22 mouse cellular contexts compared by ENCODE assay signal in the genomic region with DNA sequence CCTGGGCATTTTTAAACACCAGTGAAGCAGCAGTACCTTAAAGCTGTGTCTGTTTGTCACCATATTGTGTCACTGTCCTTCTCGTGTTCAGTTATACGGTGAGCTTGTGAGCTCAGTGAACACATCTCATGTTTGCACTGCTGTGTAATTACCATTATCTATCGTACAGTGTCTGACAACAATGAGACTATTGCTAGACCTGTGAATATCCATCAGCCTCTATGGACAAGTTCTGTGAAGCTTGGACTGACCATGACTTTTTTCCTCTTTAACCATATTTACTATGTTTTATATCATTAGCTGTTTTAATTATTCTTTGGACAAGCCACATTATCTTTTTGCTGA. TPM values are rescaled to one million over a fixed set of nuclear protein-coding genes. Genes with fewer than 3 reads are reported as not detected.
DNase-seq lines count a peak whose midpoint lies in the region; ATAC-seq and TF ChIP-seq lines count a peak whose summit lies in the region.
"Had no signal": no experiment of that assay in that cellular context is flagged by ENCODE, and none has a peak within 500 bp of the region (broad histone marks: within the 10 kb centered on the region; RNA-seq: fewer than 3 reads in every experiment).

No protein-coding gene starts in this region.

- no peaks in the 10 kb centered on the region for H3K9me3 ChIP-seq in hindbrain, embryonic 12.5 days (replicated peaks)
- no peaks in the 10 kb centered on the region for H3K9me3 ChIP-seq in hindbrain, embryonic 10.5 days
- H3K9me3 ChIP-seq in hindbrain, embryonic 14.5 days (ENCODE audit: control insufficient read depth, low read length): no peaks in the 10 kb centered on the region
- H3K9me3 ChIP-seq in midbrain, postnatal 0 days (ENCODE audit: low read length): no peaks in the 10 kb centered on the region
- H3K9me3 ChIP-seq: embryonic facial prominence, embryonic 15.5 days; G1E; heart, embryonic 10.5 days; limb, embryonic 13.5 days; liver, embryonic 13.5 days had no signal

- no peak overlapping the region for H3K4me3 ChIP-seq in hindbrain, embryonic 12.5 days
- H3K4me3 ChIP-seq in hindbrain, embryonic 10.5 days: no peak overlapping the region
- H3K4me3 ChIP-seq in cortical plate, adult 2 months (ENCODE audit: insufficient read depth, low read length): no peak overlapping the region
- peak overlapping the region; percentile 11; the same call in 1 of the 2 replicates for H3K4me3 ChIP-seq in hindbrain, embryonic 14.5 days (replicated peaks; ENCODE audit: low read length)
- 0 out of 2 replicates have a peak overlapping the region, but pooled peaks have one; percentile 3 for H3K4me3 ChIP-seq in midbrain, postnatal 0 days (ENCODE audit: low read depth, low read length)
- H3K4me3 ChIP-seq: embryonic facial prominence, embryonic 15.5 days; heart, embryonic 10.5 days; limb, embryonic 13.5 days; liver, embryonic 13.5 days had no signal

- H3K9ac ChIP-seq in hindbrain, embryonic 12.5 days: no peak overlapping the region
- peak overlapping the region; percentile 13 for H3K9ac ChIP-seq in hindbrain, embryonic 14.5 days
- peak overlapping the region; percentile 5; the same call in 1 of the 2 replicates for H3K9ac ChIP-seq in midbrain, postnatal 0 days (replicated peaks; ENCODE audit: low read length, poor library complexity, severe bottlenecking)
- H3K9ac ChIP-seq: embryonic facial prominence, embryonic 15.5 days; limb, embryonic 13.5 days; liver, embryonic 13.5 days; lung, embryonic 14.5 days had no signal

- H3K4me2 ChIP-seq in hindbrain, embryonic 12.5 days (replicated peaks): no peak overlapping the region
- H3K4me2 ChIP-seq in hindbrain, embryonic 14.5 days (replicated peaks): peak overlapping the region; percentile 36
- H3K4me2 ChIP-seq in midbrain, postnatal 0 days (ENCODE audit: low read depth, low read length, poor library complexity, severe bottlenecking): peak overlapping the region; percentile 37
- H3K4me2 ChIP-seq: embryonic facial prominence, embryonic 15.5 days; limb, embryonic 13.5 days; liver, embryonic 13.5 days; lung, embryonic 14.5 days had no signal

- no peaks in the 10 kb centered on the region for H3K36me3 ChIP-seq in hindbrain, embryonic 12.5 days
- no peaks in the 10 kb centered on the region for H3K36me3 ChIP-seq in hindbrain, embryonic 10.5 days
- no peaks in the 10 kb centered on the region for H3K36me3 ChIP-seq in hindbrain, embryonic 14.5 days (replicated peaks; ENCODE audit: control insufficient read depth, insufficient read depth)
- H3K36me3 ChIP-seq in midbrain, postnatal 0 days (ENCODE audit: insufficient read depth, low read length): no peaks in the 10 kb centered on the region
- H3K36me3 ChIP-seq: embryonic facial prominence, embryonic 15.5 days; G1E; heart, embryonic 10.5 days; limb, embryonic 13.5 days; liver, embryonic 13.5 days had no signal

- no peak for TF ChIP-seq CTCF in cortical plate, adult 2 months (IDR thresholded peaks at IDR 0.05; ENCODE audit: extremely low read depth, insufficient read depth, low read length)
- no peak for TF ChIP-seq CTCF in midbrain, postnatal 0 days (IDR thresholded peaks at IDR 0.05)

- peaks cover 15% of the 10 kb centered on the region for H3K4me1 ChIP-seq in hindbrain, embryonic 12.5 days
- 0 out of 2 replicates have a peak, but pooled peaks cover 7% of the 10 kb centered on the region for H3K4me1 ChIP-seq in hindbrain, embryonic 10.5 days (replicated peaks)
- peaks cover 23% of the 10 kb centered on the region for H3K4me1 ChIP-seq in cortical plate, adult 2 months (ENCODE audit: control insufficient read depth, insufficient read depth, low read length)
- peaks cover 20% of the 10 kb centered on the region for H3K4me1 ChIP-seq in hindbrain, embryonic 14.5 days (replicated peaks; ENCODE audit: control insufficient read depth, insufficient read depth, low read length)
- H3K4me1 ChIP-seq in midbrain, postnatal 0 days (ENCODE audit: insufficient read depth, low read length): peaks cover 3% of the 10 kb centered on the region

- H3K27me3 ChIP-seq in hindbrain, embryonic 12.5 days: no peaks in the 10 kb centered on the region
- no peaks in the 10 kb centered on the region for H3K27me3 ChIP-seq in hindbrain, embryonic 10.5 days (ENCODE audit: insufficient read depth, poor library complexity, severe bottlenecking)
- H3K27me3 ChIP-seq in hindbrain, embryonic 14.5 days (ENCODE audit: control insufficient read depth, insufficient read depth, low read length): no peaks in the 10 kb centered on the region
- no peaks in the 10 kb centered on the region for H3K27me3 ChIP-seq in midbrain, postnatal 0 days (ENCODE audit: insufficient read depth, low read length)
- H3K27me3 ChIP-seq: embryonic facial prominence, embryonic 15.5 days; limb, embryonic 13.5 days had no signal

- ATAC-seq in hindbrain, embryonic 12.5 days (ENCODE audit: low FRiP score): peak; percentile 16; the same call in 1 of the 2 replicates
- ATAC-seq in hindbrain, embryonic 14.5 days (ENCODE audit: low FRiP score): peak; percentile 38; the same call in 1 of the 2 replicates
- no peak for ATAC-seq in midbrain, postnatal 0 days (ENCODE audit: low FRiP score)
- no peak for ATAC-seq in erythroid progenitor cell, adult 5-6 weeks (replicated peaks; ENCODE audit: low FRiP score, poor library complexity, severe bottlenecking)
- ATAC-seq: activated CD4-positive, CD25-positive, alpha-beta regulatory T cell, adult 4 months had no signal

- H3K27ac ChIP-seq in hindbrain, embryonic 12.5 days: 0 out of 2 replicates have a peak overlapping the region, but pooled peaks have one; percentile 36
- H3K27ac ChIP-seq in hindbrain, embryonic 10.5 days: no peak overlapping the region
- peak overlapping the region; percentile 79 for H3K27ac ChIP-seq in cortical plate, adult 2 months (ENCODE audit: insufficient read depth, low read length)
- peak overlapping the region; percentile 68 for H3K27ac ChIP-seq in hindbrain, embryonic 14.5 days
- H3K27ac ChIP-seq in midbrain, postnatal 0 days (ENCODE audit: low read depth, low read length): peak overlapping the region; percentile 81
- H3K27ac ChIP-seq: embryonic facial prominence, embryonic 15.5 days; heart, embryonic 10.5 days; limb, embryonic 13.5 days; liver, embryonic 13.5 days had no signal

- 82% methylated on average over 3 of the region's 3 CpGs for WGBS in hindbrain, embryonic 12.5 days
- 91% methylated on average over 3 of the region's 3 CpGs for WGBS in hindbrain, embryonic 10.5 days
- 37% methylated on average over 3 of the region's 3 CpGs for WGBS in hindbrain, embryonic 14.5 days
- WGBS in midbrain, postnatal 0 days: 26% methylated on average over 3 of the region's 3 CpGs

- no peak for DNase-seq in hindbrain, embryonic 10.5 days (ENCODE audit: low spot score)
- DNase-seq in hindbrain, embryonic 14.5 days (ENCODE audit: low spot score): no peak
- DNase-seq in midbrain, postnatal 0 days (ENCODE audit: low spot score): no peak
- no peak for DNase-seq in adipocyte (ENCODE audit: low spot score)
- DNase-seq: adrenal gland, postnatal 36 days; cerebellum, adult 11-12 months; cerebellum, postnatal 14 days; heart, postnatal 10 days; kidney, adult 8-10 months; kidney, postnatal 25 days; liver, embryonic 13.5 days; lung, embryonic 14.5 days; lung, postnatal 36 days; thymus, postnatal 14 days had no signal

- no peak for TF ChIP-seq POLR2A in cortical plate, adult 2 months (IDR thresholded peaks at IDR 0.05; ENCODE audit: extremely low read depth, insufficient read depth, low read length)

RNA-seq across cellular contexts. Expression of a gene that starts 55.4 kb away (rescaled TPM):
- 56.2 and 57.0 TPM in 2 replicates for polyA plus RNA-seq in hindbrain, embryonic 12.5 days (2016; fragmentation: Nextera tagmentation; extraction: Ambion mirVana)
- polyA plus RNA-seq in hindbrain, embryonic 10.5 days (2016; fragmentation: Nextera tagmentation; extraction: Ambion mirVana): 38.7 and 42.5 TPM in 2 replicates
- polyA plus RNA-seq in cortical plate, adult 2 months (2012; rRNA removed): 41.3 and 42.6 TPM in 2 replicates
- polyA plus RNA-seq in hindbrain, embryonic 14.5 days (2014; fragmentation: Nextera tagmentation; extraction: Ambion mirVana): 52.4 and 59.0 TPM in 2 replicates
- total RNA-seq in midbrain, postnatal 0 days (2014; rRNA removed): 59.2 and 65.8 TPM in 2 replicates
- polyA plus RNA-seq in midbrain, postnatal 0 days (2015; fragmentation: Nextera tagmentation; extraction: Ambion mirVana): 34.4 and 35.4 TPM in 2 replicates
- total RNA-seq in erythroid progenitor cell, adult 5-6 weeks (2015; ENCODE audit: low replicate concordance): not detected in 2 replicates
- total RNA-seq in erythroid progenitor cell, adult 5-6 weeks (2017; ENCODE audit: low replicate concordance): 0.08 and 0.39 TPM in 2 replicates
- polyA plus RNA-seq: activated CD4-positive, CD25-positive, alpha-beta regulatory T cell, adult 4 months; G1E had no signal

Comparison
In these comparisons a context has a peak if more than half of its experiments do, and no peak if none do; other contexts are left out.
1. H3K4me3 ChIP-seq: peak in hindbrain, embryonic 14.5 days (single experiment) and midbrain, postnatal 0 days (single experiment); none in hindbrain, embryonic 12.5 days (single experiment), hindbrain, embryonic 10.5 days (single experiment) and cortical plate, adult 2 months (single experiment).
2. ATAC-seq: peak in hindbrain, embryonic 12.5 days (single experiment) and hindbrain, embryonic 14.5 days (single experiment); none in midbrain, postnatal 0 days (single experiment) and erythroid progenitor cell, adult 5-6 weeks (single experiment).